Mouse (Mus musculus) neural tube, embryonic 15.5 days (tissue): ENCODE data around the gene Cog4. TPM values are rescaled to one million over a fixed set of nuclear protein-coding genes. Genes with fewer than 3 reads are reported as not detected.
"Not testable (repeated sequence)": the region's sequence is repeated elsewhere in the genome, so short reads cannot be mapped to it uniquely, and the experiment has no call there.

Experiments used
- ATAC-seq: fragments of 200-750 bp; cut with Nextera tagmentation; 2 replicates; pipeline ENCODE4 v1.8.0; 2017; ENCODE audit warnings: mild to moderate bottlenecking, moderate TSS enrichment, moderate library complexity; ENCODE audit not compliant: low FRiP score
- H3K27ac ChIP-seq: fragments of 300-500 bp; sonication (generic); replicated peaks from 2 replicates; pipeline ENCODE4 v1.5.1; 2015; ENCODE audit warnings: mild to moderate bottlenecking, inconsistent platforms
- H3K27me3 ChIP-seq: fragments of 300-500 bp; sonication (generic); replicated peaks from 2 replicates; pipeline ENCODE4 v1.6.1; 2015; ENCODE audit warnings: inconsistent platforms
- H3K36me3 ChIP-seq: fragments of 300-500 bp; sonication (generic); 2 replicates; pipeline ENCODE4 v1.6.1; 2015; ENCODE audit warnings: inconsistent platforms
- H3K4me1 ChIP-seq: fragments of 300-500 bp; sonication (generic); 2 replicates; pipeline ENCODE4 v1.6.1; 2015; ENCODE audit warnings: inconsistent platforms
- H3K4me2 ChIP-seq: fragments of 300-500 bp; sonication (generic); 2 replicates; pipeline ENCODE4 v1.6.1; 2015; ENCODE audit warnings: inconsistent platforms, mild to moderate bottlenecking, moderate library complexity
- H3K4me3 ChIP-seq: fragments of 300-500 bp; sonication (generic); replicated peaks from 2 replicates; pipeline ENCODE4 v1.5.1; 2015; ENCODE audit warnings: mild to moderate bottlenecking, inconsistent platforms
- H3K9ac ChIP-seq: fragments of 300-500 bp; sonication (generic); replicated peaks from 2 replicates; pipeline ENCODE4 v1.6.1; 2015; ENCODE audit warnings: mild to moderate bottlenecking, inconsistent platforms
- H3K9me3 ChIP-seq: fragments of 300-500 bp; sonication (generic); replicated peaks from 2 replicates; pipeline ENCODE4 v1.6.1; 2016; ENCODE audit warnings: inconsistent platforms
- WGBS: fragments of 180-500 bp; shearing (Covaris S2); methylation state at CpG from one replicate; pipeline ENCODE4 v1.1.7; 2015; ENCODE audit warnings: mixed read lengths; 5-methylcytosine and 5-hydroxymethylcytosine counted together
- polyA plus RNA-seq: library from polyadenylated mRNA; unstranded; fragments of >200 nt; fragmentation: Nextera tagmentation; extraction: Ambion mirVana; gene quantifications from 2 replicates; pipeline ENCODE4 v1.2.1, GENCODE M21; 2015

Cog4 gene
- polyA plus RNA-seq, 1 experiment from 2014 or later = 74.1 TPM

- 13% methylated on average over 8 of the region's 8 CpGs for WGBS
- ATAC-seq = no peak
- no peaks in the 10 kb centered on the region for H3K27me3 ChIP-seq
- H3K4me2 ChIP-seq = no peak overlapping the region
- no peak overlapping the region for H3K4me3 ChIP-seq
- H3K9ac ChIP-seq = no peak overlapping the region
- peaks cover 32% of the 10 kb centered on the region for H3K4me1 ChIP-seq
- no peaks in the 10 kb centered on the region for H3K9me3 ChIP-seq
- no peaks in the 10 kb centered on the region for H3K36me3 ChIP-seq
- H3K27ac ChIP-seq = no peak overlapping the region
Measured at GRCm38 (mm10) chr8:110918460-110918859, 72.1 kb downstream of the Cog4 start.

DNA sequence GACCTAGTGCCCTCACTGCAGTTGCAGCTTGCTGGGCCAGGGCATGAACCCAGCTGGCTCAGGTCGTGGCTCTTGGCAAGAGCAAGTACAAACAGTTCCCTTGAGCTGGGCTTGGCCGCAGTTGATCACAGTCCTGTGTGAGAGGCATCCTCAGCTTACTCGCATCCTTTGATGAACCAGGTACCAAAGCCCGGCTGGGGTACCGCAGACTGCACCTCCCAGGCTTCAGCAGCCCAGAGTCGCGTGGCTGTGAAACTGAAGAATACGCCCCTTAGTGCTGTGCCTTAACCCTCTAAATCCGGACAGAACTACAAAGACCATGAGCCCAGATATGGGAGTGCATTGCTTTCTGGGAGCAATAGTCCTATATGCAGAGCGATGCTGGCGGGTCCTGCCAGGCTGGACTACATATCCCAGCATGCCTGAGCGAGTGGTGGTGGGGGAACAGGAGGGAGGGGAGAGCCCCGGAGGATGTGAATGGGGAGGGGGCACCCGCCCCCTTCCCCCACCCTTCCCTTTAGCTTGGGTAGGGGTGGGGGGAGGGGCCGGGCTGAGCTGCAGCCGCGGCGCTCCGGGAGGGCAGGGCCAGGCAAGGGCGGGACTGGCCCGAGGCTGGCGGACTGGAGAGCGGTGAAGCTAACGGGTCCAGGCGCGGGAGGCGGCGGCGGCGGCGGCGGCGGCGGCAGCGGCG is 73.1 kb downstream of the Cog4 start, which contains the start of gene St3gal2:
TSS of gene St3gal2 (plus strand) at position 582 of the 691 bp plus-strand sequence.
- Histone ChIP-seq H3K36me3 (no peaks in the 10 kb centered on the region), H3K9ac (peak within 1 kb of the TSS; percentile 84), H3K4me1 (peaks cover 32% of the 10 kb centered on the region), H3K4me2 (peak within 1 kb of the TSS; percentile 84), H3K27me3 (no peaks in the 10 kb centered on the region), H3K4me3 (peak within 1 kb of the TSS; percentile 86), H3K27ac (peak within 1 kb of the TSS; percentile 87), H3K9me3 (no peaks in the 10 kb centered on the region)
- peak; percentile 99 for ATAC-seq
- WGBS = 1% methylated on average over 13 of the region's 36 CpGs

- 2% methylated on average over 24 of the region's 37 CpGs for WGBS
Measured at GRCm38 (mm10) chr8:110920032-110920772, 73.8 kb downstream of the Cog4 start.

GRCm38 (mm10) chr8:110920773-110921277 is 74.4 kb downstream of the Cog4 start:
- H3K27ac ChIP-seq = peak overlapping the region; percentile 87
- H3K27me3 ChIP-seq = no peaks in the 10 kb centered on the region
- H3K4me3 ChIP-seq = peak overlapping the region; percentile 86
- peak overlapping the region; percentile 84 for H3K9ac ChIP-seq
- ATAC-seq = no peak
- H3K9me3 ChIP-seq = no peaks in the 10 kb centered on the region
- H3K36me3 ChIP-seq = no peaks in the 10 kb centered on the region
- H3K4me1 ChIP-seq = peaks cover 32% of the 10 kb centered on the region
- 31% methylated on average over 3 of the region's 3 CpGs for WGBS
- peak overlapping the region; percentile 84 for H3K4me2 ChIP-seq

More at GRCm38 (mm10) chr8:110920032-110920772, 73.8 kb downstream of the Cog4 start:
- Histone ChIP-seq H3K36me3 (no peaks in the 10 kb centered on the region), H3K4me3 (peak overlapping the region; percentile 86), H3K27me3 (no peaks in the 10 kb centered on the region), H3K4me1 (peaks cover 32% of the 10 kb centered on the region), H3K4me2 (peak overlapping the region; percentile 84), H3K27ac (peak overlapping the region; percentile 87), H3K9me3 (no peaks in the 10 kb centered on the region), H3K9ac (peak overlapping the region; percentile 84)
- ATAC-seq = peak; percentile 19

- H3K4me3 ChIP-seq = peak overlapping the region; percentile 86
- WGBS = 33% methylated on average over 7 of the region's 7 CpGs
- H3K4me2 ChIP-seq = peak overlapping the region; percentile 84
- no peaks in the 10 kb centered on the region for H3K9me3 ChIP-seq
- no peaks in the 10 kb centered on the region for H3K27me3 ChIP-seq
- peaks cover 32% of the 10 kb centered on the region for H3K4me1 ChIP-seq
- no peaks in the 10 kb centered on the region for H3K36me3 ChIP-seq
- H3K27ac ChIP-seq = no peak overlapping the region
- H3K9ac ChIP-seq = 0 out of 2 replicates have a peak overlapping the region, but pooled peaks have one; percentile 84
- no peak for ATAC-seq
Measured at GRCm38 (mm10) chr8:110921492-110922230, 75.3 kb downstream of the Cog4 start.

GRCm38 (mm10) chr8:110925691-110926140 is 79.3 kb downstream of the Cog4 start:
- WGBS = 78% methylated on average over 8 of the region's 8 CpGs
- no peaks in the 10 kb centered on the region for H3K9me3 ChIP-seq
- no peak overlapping the region for H3K9ac ChIP-seq
- no peak for ATAC-seq
- H3K27ac ChIP-seq = no peak overlapping the region
- H3K4me1 ChIP-seq = peaks cover 38% of the 10 kb centered on the region
- H3K36me3 ChIP-seq = peaks cover under 1% of the 10 kb centered on the region; the same call in 1 of the 2 replicates
- no peak overlapping the region for H3K4me2 ChIP-seq
- H3K27me3 ChIP-seq = no peaks in the 10 kb centered on the region
- H3K4me3 ChIP-seq = no peak overlapping the region

DNA sequence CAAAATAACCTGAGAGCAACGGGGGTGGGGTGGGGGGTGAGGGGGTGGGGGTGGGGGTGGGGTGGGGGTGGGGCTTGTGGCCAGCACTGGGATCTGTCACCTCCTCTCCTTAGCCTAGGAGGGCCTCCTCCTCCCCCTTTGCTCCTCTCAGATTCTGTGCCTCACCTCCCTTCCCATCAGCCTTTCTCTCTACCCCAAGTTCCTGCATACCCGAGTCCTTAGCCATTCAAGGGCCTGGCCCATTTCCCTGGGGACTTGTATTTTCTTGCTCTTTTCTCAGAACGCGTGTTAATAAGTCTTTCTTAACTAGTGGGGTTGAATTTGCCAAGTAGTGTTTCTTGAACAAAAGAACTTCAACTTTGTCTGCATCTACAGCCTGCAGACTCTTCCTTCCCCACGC is 80.3 kb downstream of the Cog4 start:
- Histone ChIP-seq H3K4me3 (no peak overlapping the region), H3K27me3 (no peaks in the 10 kb centered on the region), H3K9me3 (no peaks in the 10 kb centered on the region), H3K4me2 (no peak overlapping the region), H3K27ac (no peak overlapping the region), H3K36me3 (peaks cover 3% of the 10 kb centered on the region; the same call in 1 of the 2 replicates), H3K4me1 (peaks cover 29% of the 10 kb centered on the region), H3K9ac (no peak overlapping the region)
- no peak for ATAC-seq
- WGBS = 49% methylated on average over 5 of the region's 5 CpGs

DNA sequence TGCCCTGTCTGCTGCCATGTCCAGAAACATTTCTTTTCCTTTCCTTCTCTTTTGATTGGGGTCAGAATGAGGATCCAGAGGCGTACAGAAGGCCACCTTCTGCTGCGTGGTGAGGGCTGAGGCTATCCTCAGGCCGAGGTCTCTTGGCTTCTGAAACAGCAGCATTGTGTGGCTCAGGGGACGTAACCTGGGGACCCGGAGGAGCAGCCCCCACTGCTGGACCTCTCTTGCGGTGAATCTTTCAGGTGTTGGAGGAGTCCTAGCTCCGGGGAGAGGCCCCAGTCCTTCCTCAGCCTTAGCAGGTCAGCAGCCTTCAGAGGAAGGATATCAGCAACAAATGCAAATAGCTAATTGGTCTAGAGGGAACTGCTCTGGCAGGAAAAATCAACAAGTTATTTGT is 82.0 kb downstream of the Cog4 start:
- no peak overlapping the region for H3K27ac ChIP-seq
- H3K9ac ChIP-seq = no peak overlapping the region
- H3K36me3 ChIP-seq = peaks cover 3% of the 10 kb centered on the region; the same call in 1 of the 2 replicates
- no peaks in the 10 kb centered on the region for H3K9me3 ChIP-seq
- no peaks in the 10 kb centered on the region for H3K27me3 ChIP-seq
- peaks cover 20% of the 10 kb centered on the region for H3K4me1 ChIP-seq
- ATAC-seq = no peak
- no peak overlapping the region for H3K4me3 ChIP-seq
- no peak overlapping the region for H3K4me2 ChIP-seq
- 83% methylated on average over 7 of the region's 7 CpGs for WGBS

DNA sequence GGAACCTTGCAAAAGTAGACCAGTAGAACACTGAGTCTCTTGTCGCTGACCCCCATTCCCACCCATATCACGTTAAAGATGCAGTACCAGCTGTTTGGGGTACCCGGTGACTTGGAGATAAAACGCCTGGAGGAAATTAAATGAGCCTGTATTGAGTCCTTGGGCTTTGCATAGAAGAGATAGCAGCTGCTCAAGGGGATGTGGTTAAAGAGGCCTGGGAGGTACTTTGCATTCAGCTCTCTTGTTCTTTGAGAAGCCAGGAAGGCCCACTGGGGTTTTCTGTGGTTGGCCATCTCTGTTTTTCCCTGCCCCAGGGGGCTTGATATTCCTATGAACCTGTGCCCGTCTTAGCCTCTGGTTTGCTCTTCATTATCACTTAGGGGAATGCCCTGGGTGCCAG is 82.7 kb downstream of the Cog4 start:
- no peak overlapping the region for H3K27ac ChIP-seq
- ATAC-seq = no peak
- no peak overlapping the region for H3K9ac ChIP-seq
- peaks cover 3% of the 10 kb centered on the region; the same call in 1 of the 2 replicates for H3K36me3 ChIP-seq
- peaks cover 20% of the 10 kb centered on the region for H3K4me1 ChIP-seq
- H3K9me3 ChIP-seq = no peaks in the 10 kb centered on the region
- no peak overlapping the region for H3K4me2 ChIP-seq
- H3K27me3 ChIP-seq = no peaks in the 10 kb centered on the region
- no peak overlapping the region for H3K4me3 ChIP-seq
- 65% methylated on average over 5 of the region's 5 CpGs for WGBS

DNA sequence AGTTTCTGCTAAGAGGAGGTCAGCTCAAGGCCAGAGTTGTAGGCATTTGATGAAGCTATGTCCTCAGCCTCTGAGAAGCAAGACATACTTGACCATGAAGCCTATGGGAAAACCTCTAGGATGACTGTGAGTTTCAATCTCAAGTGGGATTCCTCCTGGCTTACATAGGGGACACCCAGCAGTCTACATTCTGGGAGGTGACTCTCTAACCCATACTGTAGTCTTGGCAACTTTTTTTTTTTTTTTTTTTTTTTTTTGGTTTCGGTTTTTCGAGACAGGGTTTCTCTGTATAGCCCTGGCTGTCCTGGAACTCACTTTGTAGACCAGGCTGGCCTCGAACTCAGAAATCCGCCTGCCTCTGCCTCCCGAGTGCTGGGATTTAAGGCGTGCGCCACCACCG is 83.3 kb downstream of the Cog4 start:
- ATAC-seq, H3K9me3 ChIP-seq, H3K36me3 ChIP-seq, H3K4me2 ChIP-seq, H3K9ac ChIP-seq, H3K27ac ChIP-seq, H3K27me3 ChIP-seq, H3K4me3 ChIP-seq: not testable (repeated sequence)
- WGBS = 96% methylated on average over 6 of the region's 8 CpGs
- peaks cover 20% of the 10 kb centered on the region for H3K4me1 ChIP-seq
